Mouse (Mus musculus): ENCODE data around the gene Rrp9. TPM values are rescaled to one million over a fixed set of nuclear protein-coding genes. Genes with fewer than 3 reads are reported as not detected.

Rrp9 gene
- polyA plus RNA-seq, 1 experiment from 2014 or later, result 11.4 TPM

GRCm38 (mm10) chr9:106463122-106464063 lies 12.4 kb upstream of the Rrp9 start:
- H3K27ac ChIP-seq, result no peak overlapping the region
- H3K36me3 ChIP-seq (ENCODE audit: inconsistent target), result no peaks in the 10 kb centered on the region
- WGBS (ENCODE audit: missing documents), result 94% methylated on average over 21 of the region's 21 CpGs
- H3K79me2 ChIP-seq (ENCODE audit: inconsistent target), result no peaks in the 10 kb centered on the region
- no peak overlapping the region for H3K4me3 ChIP-seq (ENCODE audit: inconsistent target)

- no peak overlapping the region for H3K27ac ChIP-seq
- no peaks in the 10 kb centered on the region for H3K79me2 ChIP-seq (ENCODE audit: inconsistent target)
- H3K36me3 ChIP-seq (ENCODE audit: inconsistent target), result no peaks in the 10 kb centered on the region
- WGBS (ENCODE audit: missing documents), result 4% methylated on average over 75 of the region's 99 CpGs
- no peak overlapping the region for H3K4me3 ChIP-seq (ENCODE audit: inconsistent target)
These were observed 10.8 kb upstream of the Rrp9 start for GRCm38 (mm10) chr9:106464751-106465541.

- no peaks in the 10 kb centered on the region for H3K79me2 ChIP-seq (ENCODE audit: inconsistent target)
- H3K27ac ChIP-seq, result no peak within 1 kb of the TSS
- no peaks in the 10 kb centered on the region for H3K36me3 ChIP-seq (ENCODE audit: inconsistent target)
- WGBS (ENCODE audit: missing documents), result 41% methylated on average over 17 of the region's 26 CpGs
- H3K4me3 ChIP-seq (ENCODE audit: inconsistent target), result no peak within 1 kb of the TSS
These were observed 10.1 kb upstream of the Rrp9 start, which contains the start of gene Gpr62 for GRCm38 (mm10) chr9:106465571-106466200. Gene Gpr62 (minus strand): TSS chr9:106465938.

- Histone ChIP-seq H3K79me2 (ENCODE audit: inconsistent target) (no peaks in the 10 kb centered on the region), H3K36me3 (ENCODE audit: inconsistent target) (no peaks in the 10 kb centered on the region), H3K27ac (no peak overlapping the region), H3K4me3 (ENCODE audit: inconsistent target) (no peak overlapping the region)
- 86% methylated on average over 6 of the region's 6 CpGs for WGBS (ENCODE audit: missing documents)
These were observed 9.0 kb upstream of the Rrp9 start for GRCm38 (mm10) chr9:106466721-106467120.

GRCm38 (mm10) chr9:106467746-106468145 lies 8.0 kb upstream of the Rrp9 start:
- Histone ChIP-seq H3K79me2 (ENCODE audit: inconsistent target) (no peaks in the 10 kb centered on the region), H3K4me3 (ENCODE audit: inconsistent target) (no peak overlapping the region), H3K27ac (no peak overlapping the region), H3K36me3 (ENCODE audit: inconsistent target) (no peaks in the 10 kb centered on the region)
- WGBS (ENCODE audit: missing documents), result 93% methylated on average over 7 of the region's 7 CpGs

GRCm38 (mm10) chr9:106469317-106469716 lies 6.4 kb upstream of the Rrp9 start:
- Histone ChIP-seq H3K79me2 (ENCODE audit: inconsistent target) (no peaks in the 10 kb centered on the region; the same call in 1 of the 2 replicates), H3K27ac (no peak overlapping the region), H3K36me3 (ENCODE audit: inconsistent target) (peaks cover 8% of the 10 kb centered on the region; the same call in 1 of the 2 replicates), H3K4me3 (ENCODE audit: inconsistent target) (no peak overlapping the region)
- WGBS (ENCODE audit: missing documents), result 45% methylated on average over 6 of the region's 6 CpGs

- 32% methylated on average over 9 of the region's 9 CpGs for WGBS (ENCODE audit: missing documents)
These were observed 6.0 kb upstream of the Rrp9 start for GRCm38 (mm10) chr9:106469776-106470175.

GRCm38 (mm10) chr9:106470991-106471750 lies 4.6 kb upstream of the Rrp9 start:
- WGBS (ENCODE audit: missing documents), result 93% methylated on average over 13 of the region's 14 CpGs
- Histone ChIP-seq H3K36me3 (ENCODE audit: inconsistent target) (peaks cover 8% of the 10 kb centered on the region; the same call in 1 of the 2 replicates), H3K27ac (no peak overlapping the region), H3K4me3 (ENCODE audit: inconsistent target) (no peak overlapping the region), H3K79me2 (ENCODE audit: inconsistent target) (peaks cover 12% of the 10 kb centered on the region)

More at GRCm38 (mm10) chr9:106469776-106470175, 6.0 kb upstream of the Rrp9 start:
- Histone ChIP-seq H3K27ac (no peak overlapping the region), H3K79me2 (ENCODE audit: inconsistent target) (peaks cover under 1% of the 10 kb centered on the region; the same call in 1 of the 2 replicates), H3K4me3 (ENCODE audit: inconsistent target) (no peak overlapping the region), H3K36me3 (ENCODE audit: inconsistent target) (peaks cover 8% of the 10 kb centered on the region; the same call in 1 of the 2 replicates)

- H3K79me2 ChIP-seq (ENCODE audit: inconsistent target), result peaks cover 12% of the 10 kb centered on the region
- H3K36me3 ChIP-seq (ENCODE audit: inconsistent target), result peaks cover 8% of the 10 kb centered on the region; the same call in 1 of the 2 replicates
- no peak overlapping the region for H3K27ac ChIP-seq
- no peak overlapping the region for H3K4me3 ChIP-seq (ENCODE audit: inconsistent target)
- 97% methylated on average over 5 of the region's 5 CpGs for WGBS (ENCODE audit: missing documents)
These were observed 3.9 kb upstream of the Rrp9 start for GRCm38 (mm10) chr9:106471892-106472291.

- Histone ChIP-seq H3K36me3 (ENCODE audit: inconsistent target) (peaks cover 8% of the 10 kb centered on the region; the same call in 1 of the 2 replicates), H3K79me2 (ENCODE audit: inconsistent target) (peaks cover 12% of the 10 kb centered on the region), H3K27ac (no peak overlapping the region), H3K4me3 (ENCODE audit: inconsistent target) (no peak overlapping the region)
- 91% methylated on average over 4 of the region's 4 CpGs for WGBS (ENCODE audit: missing documents)
These were observed 3.4 kb upstream of the Rrp9 start for GRCm38 (mm10) chr9:106472321-106472720.

- Histone ChIP-seq H3K4me3 (ENCODE audit: inconsistent target) (no peak overlapping the region), H3K79me2 (ENCODE audit: inconsistent target) (peaks cover 21% of the 10 kb centered on the region), H3K36me3 (ENCODE audit: inconsistent target) (peaks cover 8% of the 10 kb centered on the region; the same call in 1 of the 2 replicates), H3K27ac (no peak overlapping the region)
- 97% methylated on average over 16 of the region's 16 CpGs for WGBS (ENCODE audit: missing documents)
These were observed 2.5 kb upstream of the Rrp9 start for GRCm38 (mm10) chr9:106473081-106473752.

GRCm38 (mm10) chr9:106473753-106474105 lies 2.0 kb upstream of the Rrp9 start:
- Histone ChIP-seq H3K36me3 (ENCODE audit: inconsistent target) (peaks cover 8% of the 10 kb centered on the region; the same call in 1 of the 2 replicates), H3K4me3 (ENCODE audit: inconsistent target) (no peak overlapping the region), H3K79me2 (ENCODE audit: inconsistent target) (peaks cover 26% of the 10 kb centered on the region), H3K27ac (no peak overlapping the region)
- 94% methylated on average over 5 of the region's 5 CpGs for whole genome bisulfite sequencing (ENCODE audit: missing documents)

- Histone ChIP-seq H3K27ac (no peak overlapping the region), H3K79me2 (ENCODE audit: inconsistent target) (peaks cover 33% of the 10 kb centered on the region), H3K36me3 (ENCODE audit: inconsistent target) (peaks cover 8% of the 10 kb centered on the region; the same call in 1 of the 2 replicates), H3K4me3 (ENCODE audit: inconsistent target) (no peak overlapping the region)
- 42% methylated on average over 6 of the region's 6 CpGs for WGBS (ENCODE audit: missing documents)
These were observed 1.3 kb upstream of the Rrp9 start for GRCm38 (mm10) chr9:106474456-106474855.

All from macrophage (primary cell).